Mouse (Mus musculus): ENCODE data around the gene Spin2e.
"Not testable (repeated sequence)": the region's sequence is repeated elsewhere in the genome, so short reads cannot be mapped to it uniquely, and the experiment has no call there.

Gene Spin2e

GRCm38 (mm10) chrX:31618820-31619219 lies at the start of gene Spin2e:
TSS of gene Spin2e (minus strand) at chrX:31618920.
- DNase-seq (ENCODE audit: low read depth, low spot score) = not testable (repeated sequence)

GRCm38 (mm10) chrX:31574183-31574582 lies 44.5 kb downstream of the Spin2e start, which contains the start of gene Gm21883:
TSS of gene Gm21883 (minus strand) at chrX:31574283.
- not testable (repeated sequence) for DNase-seq (ENCODE audit: low read depth, low spot score)

Measured in mesoderm, embryonic 11.5 days (tissue).